Mouse (Mus musculus) ES-E14 (cell line): ENCODE measurements around the gene Rbfox3. TPM values are rescaled to one million over a fixed set of nuclear protein-coding genes. Genes with fewer than 3 reads are reported as not detected.
A peak's percentile ranks its signal among the peaks of the same experiment; 100 is the strongest.

Source experiments
- DNase-seq: peaks from one replicate; pipeline ENCODE4 v3.0.0-alpha.2; 2013; ENCODE audit warnings: low read depth, low spot score
- H3K27ac ChIP-seq: 2 replicates; pipeline ENCODE4 v1.5.1; 2012; ENCODE audit warnings: low read depth, mild to moderate bottlenecking, low read length, moderate library complexity, mixed read lengths; ENCODE audit not compliant: poor library complexity, insufficient read depth, severe bottlenecking
- H3K36me3 ChIP-seq: 2 replicates; pipeline ENCODE4 v1.6.1; 2012; ENCODE audit warnings: mild to moderate bottlenecking, low read length, moderate library complexity, mixed read lengths; ENCODE audit not compliant: control insufficient read depth, poor library complexity, insufficient read depth, severe bottlenecking
- H3K4me1 ChIP-seq, 2 experiments: fragments of 150-350 bp in 1 of 2; sonication (generic) in 1 of 2; 2 replicates each; pipeline ENCODE4 v1.6.1; 2012; ENCODE audit warnings: low read length in 2 of 2, mild to moderate bottlenecking in 1 of 2, mixed read lengths in 1 of 2; ENCODE audit not compliant: control insufficient read depth in 2 of 2, insufficient read depth in 2 of 2, poor library complexity in 1 of 2
- H3K4me3 ChIP-seq, 2 experiments: fragments of 150-350 bp in 1 of 2; sonication (generic) in 1 of 2; 2 replicates each; pipeline ENCODE4 v1.5.1; 2012; ENCODE audit warnings: low read length in 2 of 2, low read depth in 1 of 2, mild to moderate bottlenecking in 1 of 2, mixed read lengths in 1 of 2; ENCODE audit not compliant: insufficient read depth in 1 of 2, poor library complexity in 1 of 2, severe bottlenecking in 1 of 2
- H3K9ac ChIP-seq: 2 replicates; pipeline ENCODE4 v1.6.1; 2012; ENCODE audit warnings: low read depth, mild to moderate bottlenecking, low read length, mixed read lengths; ENCODE audit not compliant: poor library complexity, insufficient read depth, severe bottlenecking
- H3K9me3 ChIP-seq: fragments of 150-350 bp; sonication (generic); 2 replicates; pipeline ENCODE4 v1.6.1; 2012; ENCODE audit warnings: low read depth, mild to moderate bottlenecking, low read length; ENCODE audit not compliant: control insufficient read depth, insufficient read depth
- CHD2 ChIP-seq: IDR thresholded peaks from 2 replicates; pipeline ENCODE4 v1.6.1; 2014; ENCODE audit warnings: mild to moderate bottlenecking, low read depth, low read length, inconsistent platforms
- HCFC1 ChIP-seq: IDR thresholded peaks from 2 replicates; pipeline ENCODE4 v1.6.1; 2012; ENCODE audit warnings: low read length, inconsistent platforms, borderline replicate concordance; ENCODE audit not compliant: insufficient read depth
- MAFK ChIP-seq: IDR thresholded peaks from 2 replicates; pipeline ENCODE4 v1.6.1; 2014; ENCODE audit warnings: mild to moderate bottlenecking, low read depth, low read length, inconsistent platforms; ENCODE audit not compliant: insufficient read depth
- ZC3H11A ChIP-seq: IDR thresholded peaks from 2 replicates; pipeline ENCODE4 v1.6.1; 2012; ENCODE audit warnings: low read depth, mild to moderate bottlenecking, inconsistent platforms, low read length, borderline replicate concordance
- ZNF384 ChIP-seq: IDR thresholded peaks from 2 replicates; pipeline ENCODE4 v1.6.1; 2012; ENCODE audit warnings: low read depth, low read length, inconsistent platforms
- in situ Hi-C, 2 experiments: fragments of 600-800 bp; cut with MboI; formaldehyde crosslinking; loops; one replicate each; pipeline ENCODE4 v1.15.1; 2025; ENCODE audit warnings: low sequenced_read_pairs in 2 of 2, inconsistent platforms in 1 of 2; ENCODE audit not compliant: unreplicated experiment in 2 of 2
- total RNA-seq: library from RNA; depleted of rRNA; stranded (reverse); fragments of 300-350 nt; gene quantifications from 2 replicates; pipeline ENCODE4 v1.2.3, GENCODE M21; 2012

The Rbfox3 gene
- total RNA-seq, 1 experiment, result 0.45 TPM

DNA sequence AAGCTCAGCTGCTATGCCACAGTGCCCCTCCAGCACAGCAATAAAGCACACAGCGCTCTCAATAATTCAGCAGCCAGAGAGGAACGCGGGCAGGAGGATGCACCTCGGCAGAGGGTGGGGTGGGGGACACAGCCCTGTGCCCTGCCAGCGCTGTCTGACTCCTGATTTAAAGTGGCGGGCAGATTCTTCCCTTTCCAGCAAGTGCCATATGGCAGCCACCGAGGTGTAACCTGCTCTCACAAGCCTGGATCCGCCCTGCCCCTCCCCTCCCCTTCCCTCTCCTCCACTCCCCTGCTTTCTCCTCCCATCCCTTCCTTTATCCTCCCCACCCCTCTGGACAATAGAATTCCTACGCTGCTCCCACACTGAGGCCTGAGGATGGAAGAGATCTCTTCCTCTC is 311.2 kb downstream of the Rbfox3 start:
- Histone ChIP-seq H3K36me3 (no peaks in the 10 kb centered on the region), H3K27ac (no peak overlapping the region), H3K4me3 (no peak overlapping the region), H3K9me3 (no peaks in the 10 kb centered on the region), H3K9ac (no peak overlapping the region), H3K4me1 (peaks cover 0 to 10% of the 10 kb centered on the region in 2 experiments; a peak in 1 of 4 replicates)
- no peak for TF ChIP-seq HCFC1
- no peak for TF ChIP-seq ZNF384
- no peak for TF ChIP-seq ZC3H11A
- TF ChIP-seq CHD2, result no peak
- TF ChIP-seq MAFK, result no peak
- DNase-seq, result no peak
- in situ Hi-C loops, result no loop called here

DNA sequence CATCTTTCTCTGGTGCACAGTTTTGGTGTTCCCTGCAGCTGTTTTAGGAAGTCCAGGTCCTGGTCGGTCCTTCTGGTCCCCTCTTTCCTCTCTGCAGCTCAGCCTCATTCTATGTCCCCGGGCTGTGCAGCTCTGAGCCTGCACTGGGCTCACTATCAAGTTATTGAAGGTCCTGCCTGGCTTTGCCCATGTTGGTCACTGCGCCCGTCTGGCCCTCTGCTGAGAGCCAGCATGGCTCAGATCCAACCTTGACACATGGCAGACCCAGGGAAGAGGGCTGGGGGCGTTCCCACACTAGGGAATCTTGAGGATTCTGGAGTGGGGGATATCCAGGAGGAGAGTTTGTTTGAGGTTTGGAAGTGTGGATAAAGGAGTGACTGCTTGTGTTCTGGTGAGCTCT is 312.7 kb downstream of the Rbfox3 start:
- in situ Hi-C loops, result no loop called here

DNA sequence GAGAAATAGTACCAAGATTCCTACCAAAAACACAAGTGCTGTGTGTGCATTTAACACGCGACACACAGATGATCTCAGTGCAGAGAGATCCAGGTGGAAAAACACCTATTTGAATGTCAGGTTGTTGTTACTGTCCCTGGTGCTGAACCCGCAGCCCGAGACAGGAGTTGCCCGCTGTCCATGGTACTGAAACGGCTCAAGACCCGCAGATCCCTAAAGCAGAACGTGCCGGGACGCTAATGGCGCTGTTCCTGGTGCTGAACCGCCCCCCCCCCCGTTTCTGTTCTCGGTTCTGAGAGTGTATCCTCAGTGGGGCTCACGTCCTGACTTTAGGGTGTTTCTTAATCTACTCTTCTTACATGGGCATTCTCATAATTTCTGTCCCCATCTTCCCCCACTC is 326.6 kb downstream of the Rbfox3 start:
- peak; percentile 95 for DNase-seq
- in situ Hi-C loops, result no loop called here
- Histone ChIP-seq H3K36me3 (no peaks in the 10 kb centered on the region), H3K4me1 (no peaks in the 10 kb centered on the region), H3K9me3 (no peaks in the 10 kb centered on the region), H3K9ac (no peak overlapping the region), H3K4me3 (no peak overlapping the region), H3K27ac (no peak overlapping the region)
- TF ChIP-seq CHD2 (no peak), MAFK (no peak), ZNF384 (no peak), ZC3H11A (no peak), HCFC1 (no peak)

More for the DNA sequence above, 312.7 kb downstream of the Rbfox3 start:
- no peak overlapping the region for H3K9ac ChIP-seq
- TF ChIP-seq CHD2, result no peak
- TF ChIP-seq MAFK, result no peak
- no peak for TF ChIP-seq ZC3H11A
- no peak for TF ChIP-seq ZNF384
- TF ChIP-seq HCFC1, result no peak
- no peak overlapping the region for H3K27ac ChIP-seq
- H3K36me3 ChIP-seq, result no peaks in the 10 kb centered on the region
- H3K9me3 ChIP-seq, result no peaks in the 10 kb centered on the region
- no peak for DNase-seq
- H3K4me1 ChIP-seq, result peaks cover 0 to 10% of the 10 kb centered on the region in 2 experiments; a peak in 1 of 4 replicates
- no peak overlapping the region for H3K4me3 ChIP-seq

DNA sequence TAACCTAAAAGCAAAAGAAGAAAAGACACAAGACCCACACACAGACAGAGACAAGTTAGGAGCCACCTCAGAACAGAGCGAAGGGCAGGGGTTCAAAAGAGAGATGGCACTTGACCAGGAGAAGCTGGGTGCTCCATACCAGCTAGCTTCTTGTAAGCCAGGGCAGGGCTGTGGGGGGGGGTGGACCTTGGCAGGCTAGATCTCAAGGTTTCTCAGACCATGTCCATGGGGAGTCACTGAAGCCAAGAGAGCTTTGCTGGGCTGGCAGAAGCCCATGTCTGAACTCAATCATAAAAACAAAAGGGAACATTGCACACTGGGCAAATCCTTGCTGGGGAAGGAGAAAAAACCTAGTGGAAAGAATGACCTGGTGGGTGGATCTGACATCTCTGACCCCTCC is 327.4 kb downstream of the Rbfox3 start:
- H3K27ac ChIP-seq, result no peak overlapping the region
- no peak overlapping the region for H3K4me3 ChIP-seq
- in situ Hi-C loops, result no loop called here
- DNase-seq, result no peak
- no peaks in the 10 kb centered on the region for H3K4me1 ChIP-seq
- H3K9me3 ChIP-seq, result no peaks in the 10 kb centered on the region
- no peak overlapping the region for H3K9ac ChIP-seq
- H3K36me3 ChIP-seq, result no peaks in the 10 kb centered on the region
- TF ChIP-seq HCFC1 (no peak), CHD2 (no peak), ZC3H11A (no peak), ZNF384 (no peak), MAFK (no peak)

- Histone ChIP-seq H3K27ac (no peak overlapping the region), H3K9me3 (no peaks in the 10 kb centered on the region), H3K9ac (no peak overlapping the region), H3K4me1 (no peaks in the 10 kb centered on the region), H3K36me3 (no peaks in the 10 kb centered on the region), H3K4me3 (no peak overlapping the region)
- no peak for TF ChIP-seq ZNF384
- TF ChIP-seq HCFC1, result no peak
- TF ChIP-seq ZC3H11A, result no peak
- TF ChIP-seq CHD2, result no peak
- no peak for TF ChIP-seq MAFK
- in situ Hi-C loops, result no loop called here
- DNase-seq, result no peak
Observed at GRCm38 (mm10) chr11:118583573-118583972, 327.8 kb downstream of the Rbfox3 start.
